Mouse (Mus musculus) liver, postnatal 0 days (tissue): ENCODE measurements at regions not wholly inside any gene's neighbourhood (a gene's known extent, or its start where the extent isn't known, plus 50 kb on each side); places are given as distances from the start of the nearest gene placed in this dataset.

Experiments used
- CTCF ChIP-seq: sonication (generic); IDR thresholded peaks from 2 replicates; pipeline ENCODE4 v1.5.1; 2016; ENCODE audit warnings: antibody characterized with exemption, low read depth
- EP300 ChIP-seq: IDR thresholded peaks from 2 replicates; pipeline ENCODE4 v1.6.1; 2016; ENCODE audit warnings: antibody characterized with exemption, low read depth, mild to moderate bottlenecking

DNA sequence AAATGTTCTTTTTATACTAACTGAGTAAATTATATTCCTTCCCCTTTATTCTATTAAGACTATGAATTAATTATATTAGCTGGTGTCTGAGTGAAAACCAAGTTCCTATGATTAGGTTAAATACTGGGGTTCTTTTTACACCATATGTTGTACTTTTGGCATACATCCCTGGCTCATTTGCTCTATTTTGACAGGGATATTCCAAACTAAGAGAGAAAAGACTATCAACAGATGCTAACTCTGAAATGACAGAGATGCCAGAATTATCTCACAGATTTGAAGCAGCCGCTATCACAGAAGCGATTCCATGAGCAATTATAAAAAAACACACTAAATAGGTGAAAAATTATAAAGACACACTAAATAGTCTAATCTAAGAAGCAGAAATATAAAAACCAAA, 119.0 kb upstream of the Irx4 start:
- TF ChIP-seq CTCF (no peak), EP300 (no peak)
